Comparison of ENCODE assay signal across 1 mouse cellular context in the genomic region with DNA sequence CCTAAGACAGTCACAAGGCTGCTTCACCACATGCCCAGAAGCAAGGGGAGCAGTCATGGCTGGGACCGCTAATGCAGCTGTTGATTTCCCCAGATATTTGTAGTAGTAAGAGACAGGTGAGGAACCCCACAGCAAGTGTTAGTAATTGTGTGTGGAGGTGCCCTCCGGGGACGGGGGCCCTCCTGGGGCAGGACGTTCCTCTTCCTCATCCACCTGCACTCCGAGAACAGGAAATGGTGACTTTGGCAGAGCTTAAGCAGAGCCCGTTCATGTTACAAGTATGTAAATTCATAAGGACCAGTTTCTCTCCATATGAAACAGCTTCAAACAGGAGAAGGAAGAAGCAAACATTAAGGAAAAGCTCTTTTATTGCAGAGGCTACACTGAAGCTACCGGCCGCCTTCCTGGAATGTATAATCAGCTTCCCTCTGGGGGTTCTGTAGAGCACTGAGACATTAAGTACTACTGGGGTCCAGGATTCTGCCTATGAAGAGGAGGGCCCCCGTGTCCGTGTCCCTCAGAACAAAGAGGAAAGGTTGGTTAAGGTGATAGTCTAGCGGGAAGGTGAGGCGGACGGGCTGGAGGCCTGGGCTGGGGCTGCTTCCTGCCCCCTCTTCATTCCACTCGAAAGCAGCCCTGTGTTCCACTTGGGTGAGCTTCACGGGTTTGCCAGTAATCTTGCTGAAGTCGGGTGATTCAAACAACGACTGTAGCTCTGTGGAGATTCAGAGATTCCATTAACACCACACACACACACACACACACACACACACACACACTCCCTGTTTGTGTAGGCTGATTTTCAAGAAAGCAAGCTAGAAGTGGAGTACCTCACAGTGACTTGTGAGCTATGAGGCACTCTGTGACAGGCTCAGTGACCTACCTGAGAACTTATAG.
TF ChIP-seq lines count a peak whose summit lies in the region.

No protein-coding gene starts in this region.

TF ChIP-seq in CH12.LX, 34 proteins besides CTCF, POLR2A, EP300 and RAD21:
- TF ChIP-seq MAFK (IDR thresholded peaks at IDR 0.05; ENCODE audit: insufficient replicate concordance, low read length) (no peak), HCFC1 (IDR thresholded peaks at IDR 0.05; ENCODE audit: low read depth, low read length) (no peak; the same call in none of the 2 replicates), RCOR1 (conservative IDR thresholded peaks at IDR 0.05; ENCODE audit: low read depth, low read length) (0 out of 2 replicates have a peak, but pooled peaks have one; percentile 58), POLR2AphosphoS2 (IDR thresholded peaks at IDR 0.05; ENCODE audit: low read depth, low read length) (peak; percentile 47), JUN (IDR thresholded peaks at IDR 0.05; ENCODE audit: insufficient read depth, low read depth, low read length) (peak; percentile 68; the same call in 1 of the 2 replicates), UBTF (IDR thresholded peaks at IDR 0.05; ENCODE audit: low read depth, low read length) (no peak; the same call in 1 of the 2 replicates), MEF2A (IDR thresholded peaks at IDR 0.05; ENCODE audit: borderline replicate concordance, low read depth, low read length) (peak; percentile 61; the same call in 1 of the 2 replicates), JUND (conservative IDR thresholded peaks at IDR 0.05; ENCODE audit: low read depth, low read length) (peak; percentile 50; the same call in 1 of the 2 replicates), USF2 (conservative IDR thresholded peaks at IDR 0.05; ENCODE audit: low read depth, low read length) (no peak), ZNF384 (IDR thresholded peaks at IDR 0.05; ENCODE audit: low read depth, low read length) (no peak), SMC3 (IDR thresholded peaks at IDR 0.05; ENCODE audit: low read depth, low read length) (0 out of 2 replicates have a peak, but pooled peaks have one; percentile 3), TCF12 (IDR thresholded peaks at IDR 0.05; ENCODE audit: low read depth, low read length) (peak; percentile 84), CHD1 (IDR thresholded peaks at IDR 0.05; ENCODE audit: low read depth, low read length) (peak; percentile 60; the same call in 1 of the 2 replicates), E2F4 (IDR thresholded peaks at IDR 0.05; ENCODE audit: insufficient replicate concordance, low read depth, low read length) (0 out of 2 replicates have a peak, but pooled peaks have one; percentile 15), IRF4 (IDR thresholded peaks at IDR 0.05; ENCODE audit: low read depth, low read length) (peak; percentile 88), TBP (conservative IDR thresholded peaks at IDR 0.05; ENCODE audit: low read depth, low read length) (0 out of 2 replicates have a peak, but pooled peaks have one; percentile 34), MYC (IDR thresholded peaks at IDR 0.05; ENCODE audit: low read depth, low read length) (no peak), PAX5 (IDR thresholded peaks at IDR 0.05; ENCODE audit: low read length) (no peak), USF1 (IDR thresholded peaks at IDR 0.05; ENCODE audit: low read depth, low read length) (no peak), NRF1 (IDR thresholded peaks at IDR 0.05; ENCODE audit: low read depth, low read length) (no peak), MAZ (IDR thresholded peaks at IDR 0.05; ENCODE audit: low read depth, low read length) (peak; percentile 49), ELF1 (IDR thresholded peaks at IDR 0.05; ENCODE audit: low read depth, low read length) (peak; percentile 80), ZKSCAN1 (IDR thresholded peaks at IDR 0.05; ENCODE audit: borderline replicate concordance, low read depth, low read length) (no peak), MAX (IDR thresholded peaks at IDR 0.05; ENCODE audit: low read length) (peak; percentile 10), ETS1 (conservative IDR thresholded peaks at IDR 0.05; ENCODE audit: low read depth, low read length) (peak; percentile 80), ZC3H11A (IDR thresholded peaks at IDR 0.05; ENCODE audit: low read depth, low read length) (no peak), BHLHE40 (IDR thresholded peaks at IDR 0.05; ENCODE audit: low read depth, low read length) (peak; percentile 95), CHD2 (IDR thresholded peaks at IDR 0.05; ENCODE audit: low read length) (peak; percentile 36; the same call in 1 of the 2 replicates), ZMIZ1 (IDR thresholded peaks at IDR 0.05; ENCODE audit: low read depth, low read length) (peak; percentile 56; the same call in 1 of the 2 replicates), MXI1 (IDR thresholded peaks at IDR 0.05; ENCODE audit: low read depth, low read length) (peak; percentile 74), NELFE (IDR thresholded peaks at IDR 0.05; ENCODE audit: low read depth, low read length) (peak; percentile 54; the same call in 1 of the 2 replicates), KAT2A (IDR thresholded peaks at IDR 0.05; ENCODE audit: insufficient replicate concordance, low read length) (0 out of 2 replicates have a peak, but pooled peaks have one; percentile 29), SIN3A (IDR thresholded peaks at IDR 0.05; ENCODE audit: low read length) (peak; percentile 89; the same call in 1 of the 2 replicates), GABPA (IDR thresholded peaks at IDR 0.05; ENCODE audit: insufficient replicate concordance, low read depth, low read length) (no peak)
TF ChIP-seq in CH12.LX: peak in this region for 22.
